Mouse (Mus musculus) CH12.LX (cell line): ENCODE measurements at regions not wholly inside any gene's neighbourhood (a gene's known extent, or its start where the extent isn't known, plus 50 kb on each side); places are given as distances from the start of the nearest gene placed in this dataset.

Source experiments
- DNase-seq: peaks from one replicate; pipeline ENCODE4 v3.0.0-alpha.2; 2013; ENCODE audit errors: extremely low read depth
- H3K27ac ChIP-seq: 2 replicates; pipeline ENCODE4 v1.5.1; 2012; ENCODE audit warnings: low read depth, mild to moderate bottlenecking, control low read depth, moderate library complexity; ENCODE audit not compliant: insufficient read depth
- H3K27me3 ChIP-seq: replicated peaks from 2 replicates; pipeline ENCODE3; 2012; ENCODE audit warnings: inconsistent platforms
- H3K36me3 ChIP-seq, 2 experiments: replicated peaks in 1 of 2; 2 replicates each; pipeline versions ENCODE3 to v1.6.1; 2012; ENCODE audit warnings: inconsistent platforms in 1 of 2, low read length in 1 of 2, mild to moderate bottlenecking in 1 of 2, mixed read lengths in 1 of 2, moderate library complexity in 1 of 2; ENCODE audit not compliant: control insufficient read depth in 1 of 2, insufficient read depth in 1 of 2
- H3K4me1 ChIP-seq, 2 experiments: 2 replicates each; pipeline ENCODE4 v1.6.1; 2012; ENCODE audit warnings: inconsistent platforms in 1 of 2, moderate library complexity in 1 of 2; ENCODE audit not compliant: insufficient read depth in 2 of 2, control insufficient read depth in 1 of 2
- H3K4me2 ChIP-seq: 2 replicates; pipeline ENCODE4 v1.6.1; 2012; ENCODE audit warnings: low read depth, mild to moderate bottlenecking, control low read depth; ENCODE audit not compliant: poor library complexity, insufficient read depth, severe bottlenecking
- H3K4me3 ChIP-seq, 3 experiments: fragments of 150-350 bp in 1 of 3; sonication (generic) in 1 of 3; replicated peaks in 1 of 3; 2 replicates each; pipeline versions ENCODE3 to v1.5.1; 2011 to 2012; ENCODE audit warnings: low read depth in 2 of 3, low read length in 2 of 3, mild to moderate bottlenecking in 2 of 3, moderate library complexity in 2 of 3, control low read depth in 1 of 3, improper control_type of control experiment in 1 of 3, inconsistent platforms in 1 of 3, mixed read lengths in 1 of 3; ENCODE audit not compliant: poor library complexity in 1 of 3
- H3K79me2 ChIP-seq: replicated peaks from 2 replicates; pipeline ENCODE4 v1.6.1; 2012; ENCODE audit warnings: mild to moderate bottlenecking, moderate library complexity; ENCODE audit not compliant: control insufficient read depth, poor library complexity, insufficient read depth, severe bottlenecking; ENCODE audit errors: extremely low read depth
- H3K9ac ChIP-seq: 2 replicates; pipeline ENCODE4 v1.6.1; 2012; ENCODE audit warnings: low read depth, mild to moderate bottlenecking, control low read depth, moderate library complexity; ENCODE audit not compliant: insufficient read depth
- H3K9me3 ChIP-seq: replicated peaks from 2 replicates; pipeline ENCODE3; 2012; ENCODE audit warnings: low read length, inconsistent platforms, mixed read lengths
- BHLHE40 ChIP-seq: IDR thresholded peaks from 2 replicates; pipeline ENCODE4 v1.6.1; 2011; ENCODE audit warnings: mild to moderate bottlenecking, low read depth, low read length, improper control_type of control experiment
- CHD1 ChIP-seq: IDR thresholded peaks from 2 replicates; pipeline ENCODE4 v1.6.1; 2012; ENCODE audit warnings: low read depth, low read length, improper control_type of control experiment, inconsistent platforms
- CHD2 ChIP-seq: IDR thresholded peaks from 2 replicates; pipeline ENCODE4 v1.6.1; 2011; ENCODE audit warnings: low read length, improper control_type of control experiment
- CTCF ChIP-seq, 2 experiments: IDR thresholded peaks in 1 of 2; conservative IDR thresholded peaks in 1 of 2; 2 replicates each; pipeline ENCODE4 v1.5.1; 2011 to 2012; ENCODE audit warnings: low read depth in 2 of 2, low read length in 2 of 2, improper control_type of control experiment in 1 of 2, inconsistent platforms in 1 of 2, mild to moderate bottlenecking in 1 of 2, moderate library complexity in 1 of 2
- ELF1 ChIP-seq: IDR thresholded peaks from 2 replicates; pipeline ENCODE4 v1.6.1; 2014; ENCODE audit warnings: low read depth, mild to moderate bottlenecking, inconsistent platforms, low read length, improper control_type of control experiment
- KAT2A ChIP-seq: IDR thresholded peaks from 2 replicates; pipeline ENCODE4 v1.6.1; 2012; ENCODE audit warnings: low read length, improper control_type of control experiment, inconsistent platforms; ENCODE audit not compliant: insufficient replicate concordance
- MAZ ChIP-seq: IDR thresholded peaks from 2 replicates; pipeline ENCODE4 v1.6.1; 2012; ENCODE audit warnings: low read depth, mild to moderate bottlenecking, inconsistent platforms, low read length, improper control_type of control experiment, moderate library complexity
- MEF2A ChIP-seq: IDR thresholded peaks from 2 replicates; pipeline ENCODE4 v1.6.1; 2014; ENCODE audit warnings: low read depth, mild to moderate bottlenecking, inconsistent platforms, low read length, improper control_type of control experiment, borderline replicate concordance
- MYC ChIP-seq: IDR thresholded peaks from 2 replicates; pipeline ENCODE4 v1.6.1; 2011; ENCODE audit warnings: low read depth, mild to moderate bottlenecking, improper control_type of control experiment, low read length
- POLR2A ChIP-seq: IDR thresholded peaks from 2 replicates; pipeline ENCODE4 v1.6.1; 2011; ENCODE audit warnings: low read depth, mild to moderate bottlenecking, improper control_type of control experiment, low read length
- POLR2AphosphoS2 ChIP-seq: IDR thresholded peaks from 2 replicates; pipeline ENCODE4 v1.6.1; 2011; ENCODE audit warnings: low read depth, low read length, improper control_type of control experiment
- SIN3A ChIP-seq: IDR thresholded peaks from 2 replicates; pipeline ENCODE4 v1.6.1; 2012; ENCODE audit warnings: low read length, improper control_type of control experiment, inconsistent platforms
- TBP ChIP-seq: conservative IDR thresholded peaks from 2 replicates; pipeline ENCODE4 v1.6.1; 2011; ENCODE audit warnings: low read depth, low read length, improper control_type of control experiment
- TCF12 ChIP-seq: IDR thresholded peaks from 2 replicates; pipeline ENCODE4 v1.6.1; 2014; ENCODE audit warnings: low read depth, mild to moderate bottlenecking, inconsistent platforms, low read length, improper control_type of control experiment
- UBTF ChIP-seq: IDR thresholded peaks from 2 replicates; pipeline ENCODE4 v1.6.1; 2012; ENCODE audit warnings: low read depth, mild to moderate bottlenecking, inconsistent platforms, low read length, improper control_type of control experiment, moderate library complexity
- USF1 ChIP-seq: IDR thresholded peaks from 2 replicates; pipeline ENCODE4 v1.6.1; 2014; ENCODE audit warnings: low read depth, mild to moderate bottlenecking, inconsistent platforms, low read length, improper control_type of control experiment
- ZMIZ1 ChIP-seq: IDR thresholded peaks from 2 replicates; pipeline ENCODE4 v1.6.1; 2012; ENCODE audit warnings: low read depth, mild to moderate bottlenecking, inconsistent platforms, low read length, improper control_type of control experiment
- dilution Hi-C: fragments of 300-500 bp; cut with MboI; formaldehyde crosslinking; loops from 2 replicates; pipeline ENCODE4 v1.14.3; 2020; ENCODE audit warnings: low sequenced_read_pairs; ENCODE audit not compliant: extremely low pct_unique_long_range_greater_than_20kb, extremely low pct_ligation_motif_present
- in situ Hi-C: fragments of 300-500 bp; cut with MboI; formaldehyde crosslinking; loops from 3 replicates; pipeline ENCODE4 v1.14.3; 2019; ENCODE audit warnings: low sequenced_read_pairs, low pct_ligation_motif_present, low pct_unique_long_range_greater_than_20kb, mixed read lengths

GRCm38 (mm10) chr4:62856406-62856805 is 109.0 kb upstream of the Zfp618 start:
- H3K4me2 ChIP-seq = no peak overlapping the region
- no peak overlapping the region for H3K4me3 ChIP-seq
- no peak for TF ChIP-seq MYC
- TF ChIP-seq MAZ = no peak
- TF ChIP-seq SIN3A = no peak
- TF ChIP-seq USF1 = no peak
- no peak for TF ChIP-seq MEF2A
- no peak for TF ChIP-seq BHLHE40
- TF ChIP-seq, all 38 proteins: peak for 0
- H3K4me1 ChIP-seq = no peaks in the 10 kb centered on the region
- H3K79me2 ChIP-seq = no peaks in the 10 kb centered on the region
- H3K9ac ChIP-seq = no peak overlapping the region
- no peaks in the 10 kb centered on the region for H3K36me3 ChIP-seq
- peaks cover 7% of the 10 kb centered on the region for H3K9me3 ChIP-seq
- dilution Hi-C loops = no loop called here
- H3K27me3 ChIP-seq = peaks cover 84% of the 10 kb centered on the region
- DNase-seq = no peak
- H3K27ac ChIP-seq = no peak overlapping the region
- in situ Hi-C loops = no loop called here

- Histone ChIP-seq H3K27ac (no peak overlapping the region), H3K9me3 (no peaks in the 10 kb centered on the region), H3K4me3 (no peak overlapping the region), H3K9ac (no peak overlapping the region), H3K4me1 (no peaks in the 10 kb centered on the region), H3K27me3 (peaks cover 45% of the 10 kb centered on the region), H3K79me2 (no peaks in the 10 kb centered on the region), H3K36me3 (no peaks in the 10 kb centered on the region), H3K4me2 (no peak overlapping the region)
- DNase-seq = no peak
- TF ChIP-seq SIN3A (no peak), ELF1 (no peak), POLR2A (no peak), TBP (no peak), CTCF (conservative IDR thresholded peaks at IDR 0.05 in 1 of 2, IDR thresholded peaks at IDR 0.05 in 1 of 2; ENCODE audit: low read depth in 2 of 2, low read length in 2 of 2) (no peak), MEF2A (no peak), POLR2AphosphoS2 (no peak), KAT2A (no peak), UBTF (no peak), TCF12 (no peak), MYC (no peak), CHD1 (no peak), CHD2 (no peak), ZMIZ1 (no peak)
- in situ Hi-C loops (no loop called here), dilution Hi-C loops (no loop called here)
Observed at GRCm38 (mm10) chr4:62862756-62863155, 102.6 kb upstream of the Zfp618 start.
